Mouse (Mus musculus): ENCODE measurements around the gene Olfr616.
"Not testable (repeated sequence)": the region's sequence is repeated elsewhere in the genome, so short reads cannot be mapped to it uniquely, and the experiment has no call there.

Olfr616 gene

GRCm38 (mm10) chr7:103569043-103569442 is at the start of gene Olfr616:
Olfr616 (minus strand) TSS chr7:103569143.
- DNase-seq (ENCODE audit: low read depth, low spot score): no peak

- DNase-seq (ENCODE audit: low read depth, low spot score): no peak
Measured at GRCm38 (mm10) chr7:103612434-103612833, 43.5 kb upstream of the Olfr616 start, which contains the start of gene Olfr620. Olfr620 (minus strand) TSS chr7:103612534.

- DNase-seq (ENCODE audit: low read depth, low spot score): no peak
Measured at GRCm38 (mm10) chr7:103607425-103607824, 38.5 kb upstream of the Olfr616 start.

DNA sequence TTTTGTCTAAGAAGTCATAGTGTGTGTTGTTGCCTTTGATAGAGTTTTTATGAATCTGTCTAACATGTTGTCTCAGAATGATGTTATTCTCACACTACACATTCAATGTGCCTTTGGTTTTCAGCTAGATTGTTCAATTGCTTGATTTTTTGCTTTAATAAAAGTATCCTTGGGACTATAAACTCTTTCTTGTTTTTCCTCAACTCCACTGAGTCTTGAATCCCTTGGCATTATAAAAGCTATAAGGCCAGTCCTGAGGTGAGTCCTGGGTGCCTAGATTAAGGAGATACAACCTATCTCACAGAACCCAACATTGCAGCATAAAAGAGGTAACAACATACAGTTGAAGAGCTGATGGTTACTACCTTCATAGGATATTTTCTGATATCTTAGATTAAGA is 31.3 kb upstream of the Olfr616 start, which contains the start of gene Olfr619:
Gene Olfr619 (plus strand): TSS at position 301 of the 400 bp plus-strand sequence.
- DNase-seq (ENCODE audit: low read depth, low spot score): no peak

DNA sequence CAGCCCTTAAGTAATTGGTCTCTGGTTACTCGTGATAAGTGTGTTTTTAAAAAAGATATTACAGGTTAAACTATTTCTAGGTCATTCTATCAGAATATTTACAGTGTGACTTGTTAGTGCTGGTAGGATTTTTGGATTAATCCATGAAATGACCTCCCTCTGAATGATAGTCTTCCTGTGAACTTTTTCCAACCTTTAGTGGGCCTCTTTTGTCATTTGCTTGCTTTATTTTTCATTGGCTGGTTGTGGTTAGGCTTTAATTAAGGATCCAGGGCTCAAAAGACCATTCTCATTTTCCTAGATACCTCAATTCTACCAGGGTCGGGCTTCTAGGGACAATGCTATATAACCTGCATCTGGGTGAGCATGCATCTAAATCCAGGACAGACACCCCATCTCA is 20.9 kb upstream of the Olfr616 start, which contains the start of gene Olfr618:
Gene Olfr618 (plus strand): TSS at position 301 of the 400 bp plus-strand sequence.
- no peak for DNase-seq (ENCODE audit: low read depth, low spot score)

- DNase-seq (ENCODE audit: low read depth, low spot score): no peak
Measured at GRCm38 (mm10) chr7:103572761-103573160, 3.8 kb upstream of the Olfr616 start, which contains the start of gene Olfr617. Olfr617 (plus strand) TSS chr7:103573061.

- DNase-seq (ENCODE audit: low read depth, low spot score): no peak
Measured at GRCm38 (mm10) chr7:103555779-103556178, 13.2 kb downstream of the Olfr616 start, which contains the start of gene Olfr615. Olfr615 (plus strand) TSS chr7:103556079.

DNA sequence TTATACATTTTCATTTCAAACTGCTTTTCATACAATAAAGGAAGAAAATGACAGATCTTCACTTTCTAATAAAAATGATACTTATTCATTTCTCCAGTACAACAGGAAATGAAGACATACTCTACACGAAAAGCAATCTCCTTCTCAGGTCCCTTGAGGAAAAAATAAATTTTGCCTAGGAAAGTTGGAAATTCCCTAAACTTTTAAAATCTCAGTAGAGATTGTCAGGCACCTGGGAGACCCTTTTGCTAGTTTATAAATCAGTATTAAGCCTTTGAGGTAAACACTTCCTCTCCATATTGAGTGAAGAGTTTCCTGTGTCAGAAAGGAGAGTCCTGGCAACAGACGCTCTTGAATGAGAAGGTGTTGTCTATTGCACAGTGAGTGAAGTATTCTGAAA is 21.2 kb downstream of the Olfr616 start, which contains the start of gene Olfr613:
Gene Olfr613 (plus strand): TSS at position 301 of the 400 bp plus-strand sequence.
- no peak for DNase-seq (ENCODE audit: low read depth, low spot score)

- not testable (repeated sequence) for DNase-seq (ENCODE audit: low read depth, low spot score)
Measured at GRCm38 (mm10) chr7:103542617-103543016, 26.3 kb downstream of the Olfr616 start, which contains the start of gene Olfr612. Olfr612 (minus strand) TSS chr7:103542717.

- not testable (repeated sequence) for DNase-seq (ENCODE audit: low read depth, low spot score)
Measured at GRCm38 (mm10) chr7:103520746-103521145, 48.2 kb downstream of the Olfr616 start, which contains the start of gene Olfr611. Olfr611 (minus strand) TSS chr7:103520846.
